ENCODE assay signal across 8 mouse cellular contexts in the genomic region with DNA sequence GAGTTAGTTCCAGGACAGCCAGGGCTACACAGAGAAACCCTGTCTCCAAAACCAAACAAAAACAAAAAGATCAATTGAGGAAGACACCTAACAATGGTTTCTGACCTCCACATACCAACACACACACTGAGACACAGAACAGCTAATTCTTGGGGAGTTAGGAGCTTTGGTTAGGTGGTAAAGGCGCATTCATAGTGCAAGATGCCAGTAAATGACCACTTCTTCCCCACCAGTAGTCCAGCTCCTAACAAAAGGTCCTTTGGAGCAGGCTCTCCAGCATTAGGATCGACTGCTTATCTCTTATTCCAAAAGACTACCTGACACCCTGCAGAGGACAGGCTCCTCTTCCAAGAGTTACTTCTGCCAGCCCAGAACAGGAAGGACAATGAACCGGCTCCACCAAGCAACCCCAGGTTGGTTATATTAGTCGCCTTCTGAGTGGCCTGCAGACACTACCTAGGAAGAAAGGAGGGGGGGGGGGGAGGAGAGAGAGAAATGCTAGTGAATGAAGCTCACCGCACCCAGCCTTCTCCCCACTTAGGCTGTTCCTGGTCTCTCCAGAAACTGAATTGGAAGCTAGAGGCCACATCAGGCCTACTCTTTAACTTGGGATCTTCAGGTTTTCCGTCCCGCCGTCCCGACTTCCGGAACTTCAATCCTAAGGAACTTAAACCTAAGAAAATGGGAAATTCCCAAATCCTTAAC. TPM values are rescaled to one million over a fixed set of nuclear protein-coding genes. Genes with fewer than 3 reads are reported as not detected.
DNase-seq lines count a peak whose midpoint lies in the region; ATAC-seq and TF ChIP-seq lines count a peak whose summit lies in the region.

No protein-coding gene starts in this region.

- peak; percentile 24 for DNase-seq in thymus, adult 2 months
- DNase-seq in thymus, postnatal 10 days (ENCODE audit: low spot score in 2 of 2) = no peak
- no peak for DNase-seq in embryonic facial prominence, embryonic 14.5 days (ENCODE audit: low spot score)
- peak; percentile 62 for DNase-seq in hindbrain, embryonic 11.5 days (ENCODE audit: low spot score)
- DNase-seq in liver, embryonic 11.5 days (ENCODE audit: low spot score) = peak; percentile 49
- DNase-seq in ovary, postnatal 36 days (ENCODE audit: low spot score) = no peak
- DNase-seq in retina, postnatal 1 day = no peak

- H3K9ac ChIP-seq in embryonic facial prominence, embryonic 14.5 days (ENCODE audit: low read depth, low read length) = peak overlapping the region; percentile 89
- H3K9ac ChIP-seq in hindbrain, embryonic 11.5 days (ENCODE audit: low read depth, low read length) = peak overlapping the region; percentile 95
- peak overlapping the region; percentile 92 for H3K9ac ChIP-seq in liver, embryonic 11.5 days (ENCODE audit: low read depth, low read length)

- H3K27ac ChIP-seq in thymus, adult 2 months (ENCODE audit: control insufficient read depth, insufficient read depth, low read length) = no peak overlapping the region
- H3K27ac ChIP-seq in embryonic facial prominence, embryonic 14.5 days (replicated peaks; ENCODE audit: low read depth, low read length) = peak overlapping the region; percentile 98
- H3K27ac ChIP-seq in hindbrain, embryonic 11.5 days (ENCODE audit: low read depth, low read length) = peak overlapping the region; percentile 94
- H3K27ac ChIP-seq in liver, embryonic 11.5 days (ENCODE audit: low read depth, low read length) = peak overlapping the region; percentile 98

- H3K4me3 ChIP-seq in thymus, adult 2 months (ENCODE audit: control insufficient read depth, insufficient read depth, low read length) = peak overlapping the region; percentile 75
- H3K4me3 ChIP-seq in embryonic facial prominence, embryonic 14.5 days (ENCODE audit: low read depth, low read length) = peak overlapping the region; percentile 77
- peak overlapping the region; percentile 90 for H3K4me3 ChIP-seq in hindbrain, embryonic 11.5 days (ENCODE audit: low read depth, low read length)
- H3K4me3 ChIP-seq in liver, embryonic 11.5 days (ENCODE audit: low read depth, low read length) = peak overlapping the region; percentile 89
- peak overlapping the region; percentile 98 for H3K4me3 ChIP-seq in myocyte

- no peak for TF ChIP-seq CTCF in thymus, adult 2 months (IDR thresholded peaks at IDR 0.05; ENCODE audit: borderline replicate concordance, control insufficient read depth, extremely low read depth, insufficient read depth, low read length, poor library complexity)

- peak overlapping the region; percentile 64 for H3ac ChIP-seq in myocyte (ENCODE audit: control insufficient read depth, insufficient read length)

- ATAC-seq in embryonic facial prominence, embryonic 14.5 days (ENCODE audit: low read depth) = no peak
- peak; percentile 26; the same call in 1 of the 2 replicates for ATAC-seq in hindbrain, embryonic 11.5 days (ENCODE audit: low FRiP score)
- ATAC-seq in liver, embryonic 11.5 days (replicated peaks; ENCODE audit: low FRiP score) = peak; percentile 32; the same call in 1 of the 2 replicates

- peak overlapping the region; percentile 70 for H3K4me2 ChIP-seq in embryonic facial prominence, embryonic 14.5 days (ENCODE audit: low read depth, low read length)
- H3K4me2 ChIP-seq in hindbrain, embryonic 11.5 days (replicated peaks; ENCODE audit: low read depth, low read length) = peak overlapping the region; percentile 91
- H3K4me2 ChIP-seq in liver, embryonic 11.5 days = peak overlapping the region; percentile 76
- peak overlapping the region; percentile 77 for H3K4me2 ChIP-seq in myocyte (ENCODE audit: low read depth)

- H3K9me3 ChIP-seq in embryonic facial prominence, embryonic 14.5 days (ENCODE audit: control insufficient read depth, low read length) = no peaks in the 10 kb centered on the region
- no peaks in the 10 kb centered on the region for H3K9me3 ChIP-seq in hindbrain, embryonic 11.5 days (ENCODE audit: control insufficient read depth, low read length)
- H3K9me3 ChIP-seq in liver, embryonic 11.5 days (ENCODE audit: control insufficient read depth, low read length) = no peaks in the 10 kb centered on the region

- H3K79me2 ChIP-seq in myocyte (ENCODE audit: control insufficient read depth, insufficient read depth) = peaks cover 41% of the 10 kb centered on the region

- 12% methylated on average over 10 of the region's 10 CpGs for WGBS in thymus, adult 2 months
- 6% methylated on average over 10 of the region's 10 CpGs for WGBS in embryonic facial prominence, embryonic 14.5 days
- 10% methylated on average over 10 of the region's 10 CpGs for WGBS in hindbrain, embryonic 11.5 days
- WGBS in liver, embryonic 11.5 days = 10% methylated on average over 10 of the region's 10 CpGs

- no peak for TF ChIP-seq POLR2A in thymus, adult 2 months (IDR thresholded peaks at IDR 0.05; ENCODE audit: control insufficient read depth, extremely low read depth, insufficient read depth, low read length, poor library complexity)
- no peak for TF ChIP-seq POLR2A in myocyte (IDR thresholded peaks at IDR 0.05; ENCODE audit: insufficient read length, low read depth)

- no peaks in the 10 kb centered on the region for H3K27me3 ChIP-seq in thymus, adult 2 months (ENCODE audit: control insufficient read depth, insufficient read depth, low read length)
- H3K27me3 ChIP-seq in embryonic facial prominence, embryonic 14.5 days (replicated peaks; ENCODE audit: control insufficient read depth, insufficient read depth, low read length) = no peaks in the 10 kb centered on the region
- no peaks in the 10 kb centered on the region for H3K27me3 ChIP-seq in hindbrain, embryonic 11.5 days (ENCODE audit: control insufficient read depth, insufficient read depth, low read length)
- no peaks in the 10 kb centered on the region for H3K27me3 ChIP-seq in liver, embryonic 11.5 days (replicated peaks; ENCODE audit: control insufficient read depth, insufficient read depth, low read length)
- H3K27me3 ChIP-seq in myocyte (ENCODE audit: control insufficient read depth, insufficient read depth, insufficient read length) = no peaks in the 10 kb centered on the region

- peaks cover 9% of the 10 kb centered on the region for H3K4me1 ChIP-seq in thymus, adult 2 months (replicated peaks; ENCODE audit: control insufficient read depth, insufficient read depth, low read length)
- peaks cover 10% of the 10 kb centered on the region for H3K4me1 ChIP-seq in embryonic facial prominence, embryonic 14.5 days (ENCODE audit: control insufficient read depth, insufficient read depth, low read length)
- no peaks in the 10 kb centered on the region for H3K4me1 ChIP-seq in hindbrain, embryonic 11.5 days (replicated peaks; ENCODE audit: control insufficient read depth, insufficient read depth, low read length)
- peaks cover 6% of the 10 kb centered on the region; the same call in 1 of the 2 replicates for H3K4me1 ChIP-seq in liver, embryonic 11.5 days (replicated peaks; ENCODE audit: control insufficient read depth, insufficient read depth, low read length)

- H3K36me3 ChIP-seq in thymus, adult 2 months (ENCODE audit: control insufficient read depth, insufficient read depth, low read length) = peaks cover 19% of the 10 kb centered on the region
- H3K36me3 ChIP-seq in embryonic facial prominence, embryonic 14.5 days (ENCODE audit: control insufficient read depth, insufficient read depth, low read length) = peaks cover 53% of the 10 kb centered on the region
- H3K36me3 ChIP-seq in hindbrain, embryonic 11.5 days (ENCODE audit: control insufficient read depth, insufficient read depth, low read length) = peaks cover 19% of the 10 kb centered on the region
- peaks cover 31% of the 10 kb centered on the region for H3K36me3 ChIP-seq in liver, embryonic 11.5 days (ENCODE audit: control insufficient read depth, insufficient read depth, low read length)
- H3K36me3 ChIP-seq in myocyte (ENCODE audit: control insufficient read depth, insufficient read depth) = peaks cover 16% of the 10 kb centered on the region

TF ChIP-seq in myocyte, 11 proteins besides CTCF, POLR2A, EP300 and RAD21 (continues in another document):
- TF ChIP-seq SRF (IDR thresholded peaks at IDR 0.05; ENCODE audit: control insufficient read depth, insufficient read length, low read depth) = no peak

RNA-seq across cellular contexts. Expression of gene Fbrs, which starts 8.8 kb away (rescaled TPM):
- 122 and 128 TPM in 2 replicates for polyA plus RNA-seq in thymus, adult 2 months (2012; rRNA removed)
- polyA plus RNA-seq in embryonic facial prominence, embryonic 14.5 days (2014; fragmentation: Nextera tagmentation; extraction: Ambion mirVana) = 14.3 and 15.0 TPM in 2 replicates
- 10.5 and 15.1 TPM in 2 replicates for polyA plus RNA-seq in hindbrain, embryonic 11.5 days (2014; fragmentation: Nextera tagmentation; extraction: Ambion mirVana)
- polyA plus RNA-seq in liver, embryonic 11.5 days (2014; fragmentation: Nextera tagmentation; extraction: Ambion mirVana) = 8.9 and 12.4 TPM in 2 replicates
- polyA plus RNA-seq in myocyte (2012; fragmentation: generic; extraction: Trizol) = 21.2 TPM

RNA-seq across cellular contexts. Expression of gene Prr14, which starts 10.8 kb away (rescaled TPM):
- polyA plus RNA-seq in thymus, adult 2 months (2012; rRNA removed) = 191 and 212 TPM in 2 replicates
- 40.4 and 41.9 TPM in 2 replicates for polyA plus RNA-seq in embryonic facial prominence, embryonic 14.5 days (2014; fragmentation: Nextera tagmentation; extraction: Ambion mirVana)
- polyA plus RNA-seq in hindbrain, embryonic 11.5 days (2014; fragmentation: Nextera tagmentation; extraction: Ambion mirVana) = 61.4 and 72.1 TPM in 2 replicates
- polyA plus RNA-seq in liver, embryonic 11.5 days (2014; fragmentation: Nextera tagmentation; extraction: Ambion mirVana) = 39.0 and 40.6 TPM in 2 replicates
- polyA plus RNA-seq in myocyte (2012; fragmentation: generic; extraction: Trizol) = 26.5 TPM

RNA-seq across cellular contexts. Expression of gene Zfp689, which starts 21.2 kb away (rescaled TPM):
- 8.1 and 9.4 TPM in 2 replicates for polyA plus RNA-seq in thymus, adult 2 months (2012; rRNA removed)
- polyA plus RNA-seq in embryonic facial prominence, embryonic 14.5 days (2014; fragmentation: Nextera tagmentation; extraction: Ambion mirVana) = 7.1 and 7.6 TPM in 2 replicates
- polyA plus RNA-seq in hindbrain, embryonic 11.5 days (2014; fragmentation: Nextera tagmentation; extraction: Ambion mirVana) = 12.8 and 13.5 TPM in 2 replicates
- polyA plus RNA-seq in liver, embryonic 11.5 days (2014; fragmentation: Nextera tagmentation; extraction: Ambion mirVana) = 4.5 and 5.3 TPM in 2 replicates
- polyA plus RNA-seq in myocyte (2012; fragmentation: generic; extraction: Trizol) = 2.1 TPM

RNA-seq across cellular contexts. Expression of gene Srcap, which starts 41.6 kb away (rescaled TPM):
- polyA plus RNA-seq in thymus, adult 2 months (2012; rRNA removed) = 92.3 and 131 TPM in 2 replicates
- 41.5 and 42.0 TPM in 2 replicates for polyA plus RNA-seq in embryonic facial prominence, embryonic 14.5 days (2014; fragmentation: Nextera tagmentation; extraction: Ambion mirVana)
- 58.1 and 81.5 TPM in 2 replicates for polyA plus RNA-seq in hindbrain, embryonic 11.5 days (2014; fragmentation: Nextera tagmentation; extraction: Ambion mirVana)
- polyA plus RNA-seq in liver, embryonic 11.5 days (2014; fragmentation: Nextera tagmentation; extraction: Ambion mirVana) = 40.3 and 45.5 TPM in 2 replicates
- polyA plus RNA-seq in myocyte (2012; fragmentation: generic; extraction: Trizol) = 18.1 TPM

RNA-seq across cellular contexts. Expression of gene Zfp688, which starts 48.3 kb away (rescaled TPM):
- polyA plus RNA-seq in thymus, adult 2 months (2012; rRNA removed) = 28.0 and 28.7 TPM in 2 replicates
- 17.0 and 20.7 TPM in 2 replicates for polyA plus RNA-seq in embryonic facial prominence, embryonic 14.5 days (2014; fragmentation: Nextera tagmentation; extraction: Ambion mirVana)
- 29.8 and 33.6 TPM in 2 replicates for polyA plus RNA-seq in hindbrain, embryonic 11.5 days (2014; fragmentation: Nextera tagmentation; extraction: Ambion mirVana)
- polyA plus RNA-seq in liver, embryonic 11.5 days (2014; fragmentation: Nextera tagmentation; extraction: Ambion mirVana) = 18.7 and 19.5 TPM in 2 replicates
- 11.6 TPM for polyA plus RNA-seq in myocyte (2012; fragmentation: generic; extraction: Trizol)

Comparison
In these comparisons a context has a peak if more than half of its experiments do, and no peak if none do; other contexts are left out.
1. DNase-seq: peak in thymus, adult 2 months (single experiment), hindbrain, embryonic 11.5 days (single experiment) and liver, embryonic 11.5 days (single experiment); none in thymus, postnatal 10 days (0 of 2), embryonic facial prominence, embryonic 14.5 days (single experiment), ovary, postnatal 36 days (single experiment) and retina, postnatal 1 day (single experiment).
2. Peak in every context shown above with its lines, with median percentiles within 50 percentile points of each other: H3K4me3 ChIP-seq, H3K4me2 ChIP-seq and H3K9ac ChIP-seq.